In genomic region chr12:69497121-69497520, GRCm38 (mm10) we compare ENCODE assay signal across 9 mouse cellular contexts.
DNase-seq lines count a peak whose midpoint lies in the region; ATAC-seq lines count a peak whose summit lies in the region.
"Had no signal": no experiment of that assay in that cellular context is flagged by ENCODE, and none has a peak within 500 bp of the region (broad histone marks: within the 10 kb centered on the region; RNA-seq: fewer than 3 reads in every experiment).

No protein-coding gene starts in this region.

- H3K4me2 ChIP-seq in forebrain, embryonic 15.5 days (replicated peaks): no peak overlapping the region
- H3K4me2 ChIP-seq in intestine, embryonic 16.5 days (ENCODE audit: low read depth, low read length): 0 out of 2 replicates have a peak overlapping the region, but pooled peaks have one; percentile 14
- H3K4me2 ChIP-seq: neural tube, embryonic 12.5 days had no signal

- no peaks in the 10 kb centered on the region for H3K9me3 ChIP-seq in forebrain, embryonic 15.5 days
- no peaks in the 10 kb centered on the region for H3K9me3 ChIP-seq in forebrain, embryonic 10.5 days
- H3K9me3 ChIP-seq in intestine, embryonic 16.5 days (ENCODE audit: control insufficient read depth, low read length): no peaks in the 10 kb centered on the region
- H3K9me3 ChIP-seq: neural tube, embryonic 12.5 days had no signal

- no peak for DNase-seq in forebrain, embryonic 10.5 days (ENCODE audit: extremely low spot score, low spot score)
- DNase-seq in brain, adult 2 months (ENCODE audit: low read depth, low spot score): peak; percentile 87
- DNase-seq in frontal cortex, postnatal 36 days (ENCODE audit: low spot score in 2 of 2): peak; percentile 36 to 62
- peak; percentile 76 for DNase-seq in lung, postnatal 36 days
- peak; percentile 79 for DNase-seq in testis, postnatal 10 days (ENCODE audit: low spot score)
- DNase-seq in thymus, postnatal 4 days: no peak

- peak overlapping the region; percentile 51 for H3K27ac ChIP-seq in forebrain, embryonic 15.5 days (replicated peaks)
- H3K27ac ChIP-seq in forebrain, embryonic 10.5 days: no peak overlapping the region
- peak overlapping the region; percentile 75 for H3K27ac ChIP-seq in intestine, embryonic 16.5 days (ENCODE audit: low read length)
- H3K27ac ChIP-seq: neural tube, embryonic 12.5 days had no signal

- no peaks in the 10 kb centered on the region for H3K27me3 ChIP-seq in forebrain, embryonic 15.5 days
- H3K27me3 ChIP-seq in forebrain, embryonic 10.5 days (ENCODE audit: poor library complexity, severe bottlenecking): no peaks in the 10 kb centered on the region
- H3K27me3 ChIP-seq in intestine, embryonic 16.5 days (replicated peaks; ENCODE audit: control insufficient read depth, insufficient read depth, low read length): no peaks in the 10 kb centered on the region
- H3K27me3 ChIP-seq: neural tube, embryonic 12.5 days had no signal

- ATAC-seq in forebrain, embryonic 15.5 days (replicated peaks): peak; percentile 77
- ATAC-seq in intestine, embryonic 16.5 days: peak; percentile 51

- no peak overlapping the region for H3K4me3 ChIP-seq in forebrain, embryonic 15.5 days
- no peak overlapping the region for H3K4me3 ChIP-seq in forebrain, embryonic 10.5 days
- H3K4me3 ChIP-seq in intestine, embryonic 16.5 days (ENCODE audit: low read length): no peak overlapping the region
- H3K4me3 ChIP-seq: neural tube, embryonic 12.5 days had no signal

- no peak overlapping the region for H3K9ac ChIP-seq in forebrain, embryonic 15.5 days (replicated peaks)
- no peak overlapping the region for H3K9ac ChIP-seq in intestine, embryonic 16.5 days (ENCODE audit: low read depth, low read length)
- H3K9ac ChIP-seq: neural tube, embryonic 12.5 days had no signal

- H3K36me3 ChIP-seq in forebrain, embryonic 15.5 days: no peaks in the 10 kb centered on the region
- no peaks in the 10 kb centered on the region for H3K36me3 ChIP-seq in forebrain, embryonic 10.5 days (replicated peaks)
- no peaks in the 10 kb centered on the region for H3K36me3 ChIP-seq in intestine, embryonic 16.5 days (ENCODE audit: control insufficient read depth, insufficient read depth, low read length)
- H3K36me3 ChIP-seq: neural tube, embryonic 12.5 days had no signal

- whole genome bisulfite sequencing in forebrain, embryonic 15.5 days: 51% methylated on average over 7 of the region's 7 CpGs
- 87% methylated on average over 7 of the region's 7 CpGs for WGBS in forebrain, embryonic 10.5 days
- 58% methylated on average over 7 of the region's 7 CpGs for WGBS in intestine, embryonic 16.5 days

- H3K4me1 ChIP-seq in forebrain, embryonic 15.5 days: peaks cover 39% of the 10 kb centered on the region
- peaks cover 17% of the 10 kb centered on the region for H3K4me1 ChIP-seq in forebrain, embryonic 10.5 days
- peaks cover 22% of the 10 kb centered on the region for H3K4me1 ChIP-seq in intestine, embryonic 16.5 days (ENCODE audit: control insufficient read depth, insufficient read depth, low read length)

Comparison
In these comparisons a context has a peak if more than half of its experiments do, and no peak if none do; other contexts are left out.
1. DNase-seq: peak in brain, adult 2 months (single experiment), frontal cortex, postnatal 36 days (2 of 2), lung, postnatal 36 days (single experiment) and testis, postnatal 10 days (single experiment); none in forebrain, embryonic 10.5 days (single experiment) and thymus, postnatal 4 days (single experiment).